Mouse (Mus musculus): ENCODE results near the gene Abcc12. TPM values are rescaled to one million over a fixed set of nuclear protein-coding genes. Genes with fewer than 3 reads are reported as not detected.

Gene Abcc12
- polyA plus RNA-seq, 1 experiment = 0.12 TPM

DNA sequence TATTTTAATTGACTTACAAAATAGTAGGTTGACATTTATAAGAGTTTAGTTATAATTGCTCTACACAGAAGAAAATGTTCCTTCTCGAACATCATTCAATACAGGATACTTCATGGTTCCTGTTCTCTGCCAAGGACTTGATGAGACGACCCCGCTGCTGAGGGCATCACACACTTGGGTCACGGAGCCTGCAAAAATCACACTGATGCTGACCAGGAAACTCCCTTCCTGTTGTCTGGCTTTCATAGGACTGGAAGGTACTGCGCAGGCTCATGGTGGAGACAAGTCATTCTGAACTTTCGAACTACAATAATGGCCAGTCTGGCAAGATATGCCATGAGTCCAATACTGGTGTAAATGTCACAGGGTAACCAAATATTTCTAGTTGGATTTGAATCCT is 95.1 kb downstream of the Abcc12 start:
- DNase-seq = no peak
- TF ChIP-seq POLR2A (IDR thresholded peaks at IDR 0.05; ENCODE audit: borderline replicate concordance, extremely low read depth, low read depth, low read length) = no peak
- TF ChIP-seq CTCF (IDR thresholded peaks at IDR 0.05; ENCODE audit: insufficient read depth, low read length) = no peak
- Histone ChIP-seq H3K4me3 (replicated peaks; ENCODE audit: extremely low read depth, low read depth, low read length) (no peak overlapping the region), H3K4me1 (ENCODE audit: control insufficient read depth, insufficient read depth, low read length) (no peaks in the 10 kb centered on the region)
- WGBS = 82% methylated on average over 6 of the region's 6 CpGs

DNA sequence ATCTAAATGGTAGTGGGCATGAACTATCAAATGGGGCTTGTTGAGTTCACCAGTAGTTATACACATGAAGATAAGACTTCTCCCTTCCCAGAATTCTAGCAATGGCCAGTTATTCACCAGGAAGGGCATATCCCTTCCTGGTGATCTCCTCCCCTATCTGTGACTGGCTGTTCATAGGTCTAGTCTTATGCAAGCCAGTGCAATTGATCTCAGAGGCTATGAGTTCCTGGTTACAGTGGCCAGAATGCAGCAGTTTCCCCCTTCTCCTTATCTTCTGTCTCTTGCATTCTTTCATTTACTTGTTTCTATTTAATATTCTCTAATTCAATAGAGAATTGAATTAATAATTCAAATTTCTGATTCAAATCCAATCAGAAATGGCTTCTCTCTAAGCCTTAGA is 96.2 kb downstream of the Abcc12 start:
- DNase-seq = no peak
- TF ChIP-seq CTCF (IDR thresholded peaks at IDR 0.05; ENCODE audit: insufficient read depth, low read length) (no peak), POLR2A (IDR thresholded peaks at IDR 0.05; ENCODE audit: borderline replicate concordance, extremely low read depth, low read depth, low read length) (no peak)
- Histone ChIP-seq H3K4me3 (replicated peaks; ENCODE audit: extremely low read depth, low read depth, low read length) (no peak overlapping the region), H3K4me1 (ENCODE audit: control insufficient read depth, insufficient read depth, low read length) (no peaks in the 10 kb centered on the region)

DNA sequence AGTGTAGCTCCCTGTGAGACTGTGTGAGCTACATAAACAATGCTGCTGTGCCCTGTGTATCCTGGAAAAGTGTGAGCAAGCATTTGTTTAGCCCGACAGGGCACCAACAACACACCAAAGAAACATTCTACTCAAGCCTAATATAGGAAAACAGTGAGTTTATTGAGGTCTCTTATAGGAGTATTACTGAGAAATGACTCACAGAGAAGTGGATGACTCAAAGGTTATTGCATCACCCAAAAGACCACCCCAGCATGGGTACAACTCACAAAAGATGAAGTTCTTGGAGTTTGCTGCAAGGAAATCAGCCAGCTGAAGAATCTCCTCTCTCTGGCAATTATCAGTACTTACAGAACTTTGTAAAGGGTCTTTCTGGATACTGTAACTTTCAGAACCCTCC is 98.4 kb downstream of the Abcc12 start:
- Histone ChIP-seq H3K4me1 (ENCODE audit: control insufficient read depth, insufficient read depth, low read length) (no peaks in the 10 kb centered on the region), H3K4me3 (replicated peaks; ENCODE audit: extremely low read depth, low read depth, low read length) (no peak overlapping the region)
- no peak for DNase-seq
- WGBS = 71% methylated on average over 1 of the region's 1 CpGs
- no peak for TF ChIP-seq POLR2A (IDR thresholded peaks at IDR 0.05; ENCODE audit: borderline replicate concordance, extremely low read depth, low read depth, low read length)
- TF ChIP-seq CTCF (IDR thresholded peaks at IDR 0.05; ENCODE audit: insufficient read depth, low read length) = no peak

DNA sequence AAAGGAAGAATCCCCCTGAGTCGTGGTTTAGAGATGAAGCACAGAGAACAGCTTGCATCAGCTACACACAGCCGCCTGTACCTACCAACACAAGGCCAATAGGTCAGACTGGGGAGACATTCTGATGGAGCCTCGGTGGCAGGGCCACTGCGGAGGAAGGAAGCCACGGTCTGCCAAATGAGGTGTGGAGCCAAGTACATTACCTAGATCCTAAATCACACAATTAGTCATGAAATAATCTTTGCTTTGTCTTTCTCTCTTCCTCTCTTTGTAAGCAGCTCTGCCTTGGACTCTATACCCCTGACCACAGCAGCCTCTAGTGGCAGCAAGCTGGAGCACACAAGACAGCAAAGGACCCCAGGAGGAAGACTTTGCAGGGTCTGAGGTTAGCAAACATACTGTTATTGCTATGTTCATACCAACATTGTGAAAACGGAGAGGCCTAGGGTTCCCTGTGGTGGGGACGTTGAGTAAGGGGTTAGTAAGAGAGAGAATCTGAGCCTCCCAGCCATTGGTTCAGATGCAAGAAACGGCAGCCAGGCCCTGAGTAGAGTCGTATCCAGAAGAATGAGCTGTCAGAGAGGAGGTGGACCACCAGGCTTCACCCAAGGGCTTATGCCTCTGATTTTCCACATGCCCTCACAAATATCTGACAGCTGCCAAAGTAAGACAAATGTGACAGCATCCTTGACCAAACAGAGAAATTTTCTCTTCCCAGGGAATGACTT is 104.6 kb downstream of the Abcc12 start:
- DNase-seq = no peak
- TF ChIP-seq POLR2A (IDR thresholded peaks at IDR 0.05; ENCODE audit: borderline replicate concordance, extremely low read depth, low read depth, low read length) (no peak), CTCF (IDR thresholded peaks at IDR 0.05; ENCODE audit: insufficient read depth, low read length) (peak; percentile 71)

GRCm38 (mm10) chr8:86474461-86474860 is 106.0 kb downstream of the Abcc12 start:
- no peak for DNase-seq
- no peak for TF ChIP-seq POLR2A (IDR thresholded peaks at IDR 0.05; ENCODE audit: borderline replicate concordance, extremely low read depth, low read depth, low read length)
- no peak for TF ChIP-seq CTCF (IDR thresholded peaks at IDR 0.05; ENCODE audit: insufficient read depth, low read length)
- WGBS = 72% methylated on average over 4 of the region's 4 CpGs
- no peak overlapping the region for H3K4me3 ChIP-seq (replicated peaks; ENCODE audit: extremely low read depth, low read depth, low read length)
- no peaks in the 10 kb centered on the region for H3K4me1 ChIP-seq (ENCODE audit: control insufficient read depth, insufficient read depth, low read length)

More for the DNA sequence above, 104.6 kb downstream of the Abcc12 start:
- no peak overlapping the region for H3K4me3 ChIP-seq (replicated peaks; ENCODE audit: extremely low read depth, low read depth, low read length)
- 48% methylated on average over 9 of the region's 9 CpGs for WGBS
- H3K4me1 ChIP-seq (ENCODE audit: control insufficient read depth, insufficient read depth, low read length) = no peaks in the 10 kb centered on the region

DNA sequence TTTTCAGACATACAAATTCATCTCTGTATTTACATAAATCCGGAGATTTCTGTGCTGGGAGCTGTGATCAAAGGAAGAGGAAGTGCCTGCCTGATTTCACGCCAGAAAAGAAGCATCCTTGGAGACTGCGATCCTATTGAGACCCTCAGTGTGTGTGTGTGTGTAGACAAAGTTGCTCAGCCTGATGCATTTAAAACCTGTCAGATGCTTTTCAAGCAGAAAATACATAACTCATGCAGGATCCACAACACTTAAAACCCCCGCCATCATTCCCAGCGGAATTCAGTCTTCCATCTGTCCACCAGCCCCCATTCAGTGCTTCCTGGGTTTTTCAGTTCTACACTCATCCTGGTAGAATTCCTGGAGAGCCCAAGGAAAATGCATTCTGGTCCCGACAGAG is 107.4 kb downstream of the Abcc12 start:
- H3K4me1 ChIP-seq (ENCODE audit: control insufficient read depth, insufficient read depth, low read length) = no peaks in the 10 kb centered on the region
- 67% methylated on average over 6 of the region's 6 CpGs for WGBS
- H3K4me3 ChIP-seq (replicated peaks; ENCODE audit: extremely low read depth, low read depth, low read length) = no peak overlapping the region
- no peak for DNase-seq
- TF ChIP-seq CTCF (IDR thresholded peaks at IDR 0.05; ENCODE audit: insufficient read depth, low read length) (no peak), POLR2A (IDR thresholded peaks at IDR 0.05; ENCODE audit: borderline replicate concordance, extremely low read depth, low read depth, low read length) (no peak)

DNA sequence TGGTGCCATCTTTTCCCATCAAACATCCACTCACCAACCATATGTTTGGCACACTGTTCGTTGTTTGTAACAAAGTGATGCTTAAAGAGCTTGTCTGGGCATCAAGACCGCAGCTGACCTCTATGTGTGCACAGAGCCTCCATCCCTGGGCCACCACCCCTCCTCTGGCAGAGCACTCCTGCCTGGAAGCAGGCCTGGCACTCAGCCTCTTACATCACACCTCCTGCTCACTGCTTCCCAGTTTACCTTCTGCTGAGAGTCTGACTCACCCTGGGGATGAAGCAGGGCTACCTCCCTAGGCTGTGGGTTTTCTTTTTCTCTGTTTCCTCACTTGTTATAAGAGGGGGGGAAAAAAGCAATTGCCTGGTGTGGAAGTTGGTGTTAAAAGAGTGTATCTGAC is 109.8 kb downstream of the Abcc12 start:
- 69% methylated on average over 2 of the region's 2 CpGs for WGBS

GRCm38 (mm10) chr8:86463215-86463614 is 117.3 kb downstream of the Abcc12 start:
- WGBS = 93% methylated on average over 2 of the region's 2 CpGs
- TF ChIP-seq CTCF (IDR thresholded peaks at IDR 0.05; ENCODE audit: insufficient read depth, low read length) (no peak), POLR2A (IDR thresholded peaks at IDR 0.05; ENCODE audit: borderline replicate concordance, extremely low read depth, low read depth, low read length) (no peak)
- Histone ChIP-seq H3K4me3 (replicated peaks; ENCODE audit: extremely low read depth, low read depth, low read length) (no peak overlapping the region), H3K4me1 (ENCODE audit: control insufficient read depth, insufficient read depth, low read length) (no peaks in the 10 kb centered on the region)
- no peak for DNase-seq

More for the DNA sequence above, 109.8 kb downstream of the Abcc12 start:
- DNase-seq = no peak
- H3K4me3 ChIP-seq (replicated peaks; ENCODE audit: extremely low read depth, low read depth, low read length) = no peak overlapping the region
- TF ChIP-seq CTCF (IDR thresholded peaks at IDR 0.05; ENCODE audit: insufficient read depth, low read length) (no peak), POLR2A (IDR thresholded peaks at IDR 0.05; ENCODE audit: borderline replicate concordance, extremely low read depth, low read depth, low read length) (no peak)
- no peaks in the 10 kb centered on the region for H3K4me1 ChIP-seq (ENCODE audit: control insufficient read depth, insufficient read depth, low read length)

DNA sequence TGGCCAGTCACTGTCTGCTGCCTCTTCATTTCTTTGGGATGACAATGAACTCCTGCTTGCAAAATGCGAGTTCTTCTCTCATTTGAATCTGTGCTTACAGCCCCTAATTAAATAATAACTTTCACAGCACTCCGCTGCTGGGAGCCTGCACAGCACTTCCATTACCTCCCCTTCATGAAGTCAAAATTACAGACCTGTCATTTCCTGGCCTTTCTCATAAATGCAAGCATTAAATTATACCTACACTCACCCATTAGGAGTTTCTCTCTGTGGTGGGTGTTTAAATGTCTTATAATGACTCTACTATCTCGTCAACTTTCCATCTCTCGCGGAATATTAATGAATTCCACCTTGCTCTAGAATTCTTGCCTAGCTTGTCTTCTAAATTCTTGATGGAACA is 120.1 kb downstream of the Abcc12 start:
- TF ChIP-seq CTCF (IDR thresholded peaks at IDR 0.05; ENCODE audit: insufficient read depth, low read length) (no peak), POLR2A (IDR thresholded peaks at IDR 0.05; ENCODE audit: borderline replicate concordance, extremely low read depth, low read depth, low read length) (no peak)
- Histone ChIP-seq H3K4me3 (replicated peaks; ENCODE audit: extremely low read depth, low read depth, low read length) (no peak overlapping the region), H3K4me1 (ENCODE audit: control insufficient read depth, insufficient read depth, low read length) (no peaks in the 10 kb centered on the region)
- DNase-seq = no peak
- 80% methylated on average over 5 of the region's 5 CpGs for WGBS

- WGBS = 71% methylated on average over 11 of the region's 11 CpGs
- TF ChIP-seq POLR2A (IDR thresholded peaks at IDR 0.05; ENCODE audit: borderline replicate concordance, extremely low read depth, low read depth, low read length) = no peak
- TF ChIP-seq CTCF (IDR thresholded peaks at IDR 0.05; ENCODE audit: insufficient read depth, low read length) = no peak
- Histone ChIP-seq H3K4me1 (ENCODE audit: control insufficient read depth, insufficient read depth, low read length) (no peaks in the 10 kb centered on the region), H3K4me3 (replicated peaks; ENCODE audit: extremely low read depth, low read depth, low read length) (no peak overlapping the region)
- no peak for DNase-seq
Measured at GRCm38 (mm10) chr8:86453697-86454480, 126.6 kb downstream of the Abcc12 start.

Data from lung, adult 2 months (tissue).